Mouse (Mus musculus) liver, adult 2 months (tissue): ENCODE results near the gene Ercc6. TPM values are rescaled to one million over a fixed set of nuclear protein-coding genes. Genes with fewer than 3 reads are reported as not detected.
A peak's percentile ranks its signal among the peaks of the same experiment; 100 is the strongest.

Source experiments
- DNase-seq: peaks from one replicate; pipeline ENCODE4 v3.0.0-alpha.2; 2011; ENCODE audit warnings: low read depth, low spot score; ENCODE audit errors: extremely low read depth
- H3K27ac ChIP-seq: fragments of 200-500 bp; replicated peaks from 2 replicates; pipeline ENCODE4 v1.5.1; 2012; ENCODE audit warnings: low read depth, mild to moderate bottlenecking, control low read depth, inconsistent platforms, low read length; ENCODE audit not compliant: insufficient read depth
- H3K27me3 ChIP-seq: fragments of 200-500 bp; 2 replicates; pipeline ENCODE4 v1.6.1; 2012; ENCODE audit warnings: mild to moderate bottlenecking, moderate library complexity, low read length, inconsistent platforms; ENCODE audit not compliant: control insufficient read depth, insufficient read depth
- H3K36me3 ChIP-seq: fragments of 200-500 bp; 2 replicates; pipeline ENCODE4 v1.6.1; 2012; ENCODE audit warnings: low read length, inconsistent platforms; ENCODE audit not compliant: control insufficient read depth, insufficient read depth
- H3K4me1 ChIP-seq: fragments of 200-500 bp; 2 replicates; pipeline ENCODE4 v1.6.1; 2011; ENCODE audit warnings: low read length; ENCODE audit not compliant: control insufficient read depth, insufficient read depth
- H3K4me3 ChIP-seq: fragments of 200-500 bp; 2 replicates; pipeline ENCODE4 v1.5.1; 2011; ENCODE audit warnings: low read depth, mild to moderate bottlenecking, control low read depth, low read length, moderate library complexity; ENCODE audit not compliant: insufficient read depth
- H3K79me2 ChIP-seq: fragments of 200-500 bp; 2 replicates; pipeline ENCODE4 v1.6.1; 2012; ENCODE audit warnings: inconsistent platforms, mild to moderate bottlenecking, low read length, moderate library complexity; ENCODE audit not compliant: control insufficient read depth, insufficient read depth
- H3K9ac ChIP-seq: fragments of 200-500 bp; 2 replicates; pipeline ENCODE4 v1.6.1; 2012; ENCODE audit warnings: low read depth, mild to moderate bottlenecking, control low read depth, inconsistent platforms, low read length
- CTCF ChIP-seq: fragments of 200-500 bp; IDR thresholded peaks from 2 replicates; pipeline ENCODE4 v1.5.1; 2011; ENCODE audit warnings: low read depth, low read length, control low read depth
- POLR2A ChIP-seq: fragments of 200-500 bp; IDR thresholded peaks from 2 replicates; pipeline ENCODE4 v1.6.1; 2011; ENCODE audit warnings: low read length, control low read depth; ENCODE audit not compliant: insufficient read depth; ENCODE audit errors: extremely low read depth
- WGBS: fragments of 180-500 bp; shearing (Covaris S2); methylation state at CpG from one replicate; pipeline ENCODE4 v1.1.7; 2018; 5-methylcytosine and 5-hydroxymethylcytosine counted together
- polyA plus RNA-seq: library from polyadenylated mRNA; depleted of rRNA; stranded (reverse); fragments of >200 nt; gene quantifications from 2 replicates; pipeline ENCODE4 v1.2.3, GENCODE M21; 2012
- total RNA-seq: library from RNA; depleted of rRNA; stranded (reverse); fragments of >200 nt; gene quantifications from 2 replicates; pipeline ENCODE4 v1.2.3, GENCODE M21; 2014

The Ercc6 gene
- total and polyA plus RNA-seq, 2 experiments: 2.8 to 11.2 TPM

DNA sequence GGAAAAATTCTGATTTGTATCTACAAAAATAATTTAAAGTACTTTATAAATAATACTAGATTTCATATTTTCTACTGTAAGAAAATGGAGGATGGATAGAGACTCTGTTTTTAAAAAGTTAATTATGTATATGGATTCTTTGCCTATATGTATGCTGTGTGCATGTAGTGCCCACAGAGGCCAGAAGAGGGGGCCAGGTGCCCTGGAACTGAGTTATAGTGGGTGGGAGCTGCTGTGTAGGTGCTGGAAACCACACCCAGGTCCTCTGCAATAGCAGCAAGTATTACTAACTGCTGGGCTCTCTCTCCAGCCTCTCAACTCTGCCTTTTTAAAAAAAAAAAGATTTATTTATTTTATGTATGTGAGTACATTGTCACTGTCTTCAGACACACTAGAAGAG is 29.8 kb downstream of the Ercc6 start:
- H3K9ac ChIP-seq: no peak overlapping the region
- no peaks in the 10 kb centered on the region for H3K27me3 ChIP-seq
- no peak for DNase-seq
- no peak overlapping the region for H3K27ac ChIP-seq
- 0 out of 2 replicates have a peak, but pooled peaks cover 6% of the 10 kb centered on the region for H3K79me2 ChIP-seq
- H3K4me1 ChIP-seq: no peaks in the 10 kb centered on the region; the same call in 1 of the 2 replicates
- peaks cover 37% of the 10 kb centered on the region for H3K36me3 ChIP-seq
- TF ChIP-seq POLR2A (no peak), CTCF (0 out of 2 replicates have a peak, but pooled peaks have one; percentile 4)
- H3K4me3 ChIP-seq: no peak overlapping the region

- no peak overlapping the region for H3K27ac ChIP-seq
Measured at GRCm38 (mm10) chr14:32546676-32547075, 33.4 kb downstream of the Ercc6 start.

GRCm38 (mm10) chr14:32551854-32552253 is 38.5 kb downstream of the Ercc6 start:
- no peak overlapping the region for H3K9ac ChIP-seq
- WGBS: 90% methylated on average over 5 of the region's 5 CpGs
- no peak for DNase-seq
- no peak overlapping the region for H3K27ac ChIP-seq
- no peaks in the 10 kb centered on the region for H3K79me2 ChIP-seq
- no peak for TF ChIP-seq POLR2A
- H3K27me3 ChIP-seq: no peaks in the 10 kb centered on the region
- H3K4me3 ChIP-seq: no peak overlapping the region
- H3K4me1 ChIP-seq: no peaks in the 10 kb centered on the region
- peaks cover 34% of the 10 kb centered on the region for H3K36me3 ChIP-seq

More at GRCm38 (mm10) chr14:32546676-32547075, 33.4 kb downstream of the Ercc6 start:
- Histone ChIP-seq H3K4me1 (no peaks in the 10 kb centered on the region), H3K9ac (no peak overlapping the region), H3K27me3 (no peaks in the 10 kb centered on the region), H3K4me3 (no peak overlapping the region), H3K79me2 (no peaks in the 10 kb centered on the region), H3K36me3 (peaks cover 35% of the 10 kb centered on the region)
- DNase-seq: peak; percentile 8
- WGBS: 77% methylated on average over 5 of the region's 5 CpGs
- no peak for TF ChIP-seq POLR2A
- TF ChIP-seq CTCF: no peak

- Histone ChIP-seq H3K36me3 (peaks cover 33% of the 10 kb centered on the region), H3K27me3 (no peaks in the 10 kb centered on the region), H3K4me1 (no peaks in the 10 kb centered on the region), H3K27ac (no peak overlapping the region), H3K4me3 (no peak overlapping the region), H3K9ac (no peak overlapping the region), H3K79me2 (no peaks in the 10 kb centered on the region)
- no peak for DNase-seq
- no peak for TF ChIP-seq POLR2A
- no peak for TF ChIP-seq CTCF
- 77% methylated on average over 10 of the region's 10 CpGs for WGBS
Measured at GRCm38 (mm10) chr14:32553198-32553903, 40.0 kb downstream of the Ercc6 start.

- no peak overlapping the region for H3K4me3 ChIP-seq
- no peaks in the 10 kb centered on the region for H3K4me1 ChIP-seq
- no peaks in the 10 kb centered on the region for H3K79me2 ChIP-seq
- H3K27ac ChIP-seq: no peak overlapping the region
- DNase-seq: no peak
- no peaks in the 10 kb centered on the region for H3K27me3 ChIP-seq
- WGBS: 92% methylated on average over 8 of the region's 8 CpGs
- peaks cover 40% of the 10 kb centered on the region for H3K36me3 ChIP-seq
- no peak for TF ChIP-seq POLR2A
- no peak for TF ChIP-seq CTCF
- no peak overlapping the region for H3K9ac ChIP-seq
Measured at GRCm38 (mm10) chr14:32554860-32555526, 41.7 kb downstream of the Ercc6 start.

GRCm38 (mm10) chr14:32561428-32561827 is 48.1 kb downstream of the Ercc6 start:
- 98% methylated on average over 3 of the region's 3 CpGs for WGBS
- H3K79me2 ChIP-seq: no peaks in the 10 kb centered on the region
- no peak overlapping the region for H3K4me3 ChIP-seq
- peaks cover 42% of the 10 kb centered on the region for H3K36me3 ChIP-seq
- no peaks in the 10 kb centered on the region for H3K27me3 ChIP-seq
- no peak overlapping the region for H3K9ac ChIP-seq
- TF ChIP-seq CTCF: no peak
- TF ChIP-seq POLR2A: no peak
- no peak for DNase-seq
- H3K4me1 ChIP-seq: no peaks in the 10 kb centered on the region
- H3K27ac ChIP-seq: no peak overlapping the region
